Mouse (Mus musculus) neural tube, embryonic 12.5 days (tissue): ENCODE data around the gene Gm20388. TPM values are rescaled to one million over a fixed set of nuclear protein-coding genes. Genes with fewer than 3 reads are reported as not detected.

Experiments used
- ATAC-seq: fragments of 200-750 bp; cut with Nextera tagmentation; 2 replicates; pipeline ENCODE4 v1.8.0; 2017; ENCODE audit warnings: low read depth, mild to moderate bottlenecking, moderate TSS enrichment, moderate library complexity; ENCODE audit not compliant: low FRiP score
- H3K27ac ChIP-seq: fragments of 300-500 bp; sonication (generic); 2 replicates; pipeline ENCODE4 v1.5.1; 2016
- H3K27me3 ChIP-seq: fragments of 300-500 bp; sonication (generic); replicated peaks from 2 replicates; pipeline ENCODE4 v1.6.1; 2016; ENCODE audit warnings: mild to moderate bottlenecking
- H3K36me3 ChIP-seq: fragments of 300-500 bp; sonication (generic); 2 replicates; pipeline ENCODE4 v1.6.1; 2016; ENCODE audit warnings: mild to moderate bottlenecking
- H3K4me1 ChIP-seq: fragments of 300-500 bp; sonication (generic); 2 replicates; pipeline ENCODE4 v1.6.1; 2016
- H3K4me2 ChIP-seq: fragments of 300-500 bp; sonication (generic); replicated peaks from 2 replicates; pipeline ENCODE4 v1.6.1; 2016; ENCODE audit warnings: mild to moderate bottlenecking
- H3K4me3 ChIP-seq: fragments of 300-500 bp; sonication (generic); 2 replicates; pipeline ENCODE4 v1.5.1; 2016
- H3K9ac ChIP-seq: fragments of 300-500 bp; sonication (generic); 2 replicates; pipeline ENCODE4 v1.6.1; 2016; ENCODE audit warnings: mild to moderate bottlenecking
- H3K9me3 ChIP-seq: fragments of 300-500 bp; sonication (generic); 2 replicates; pipeline ENCODE4 v1.6.1; 2016; ENCODE audit warnings: mild to moderate bottlenecking
- WGBS: fragments of 180-500 bp; shearing (Covaris S2); methylation state at CpG from one replicate; pipeline ENCODE4 v1.1.7; 2016; 5-methylcytosine and 5-hydroxymethylcytosine counted together
- polyA plus RNA-seq: library from polyadenylated mRNA; unstranded; fragments of >200 nt; fragmentation: Nextera tagmentation; extraction: Ambion mirVana; gene quantifications from 2 replicates; pipeline ENCODE4 v1.2.1, GENCODE M21; 2016

Gm20388 gene
- polyA plus RNA-seq, 1 experiment from 2014 or later: not detected

DNA sequence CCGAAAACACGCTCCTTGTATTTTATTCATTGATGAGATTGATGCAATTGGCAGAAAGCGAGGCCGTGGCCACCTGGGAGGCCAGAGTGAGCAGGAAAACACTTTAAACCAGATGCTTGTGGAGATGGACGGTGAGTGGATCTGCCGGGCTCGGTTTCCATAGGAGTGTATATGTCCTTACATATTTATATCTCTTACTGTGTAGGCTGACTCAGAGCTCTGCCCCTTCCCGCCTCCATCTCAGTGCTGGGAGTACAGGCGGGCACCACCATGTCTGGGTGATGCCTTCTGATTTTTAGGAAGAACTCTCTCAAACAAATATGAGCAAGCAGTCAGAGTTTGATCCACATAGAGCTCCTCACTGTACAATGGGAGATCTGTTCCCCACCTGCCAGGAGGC, 3582.3 kb downstream of the Gm20388 start:
- H3K27ac ChIP-seq: no peak overlapping the region
- no peak for ATAC-seq
- WGBS: 94% methylated on average over 9 of the region's 9 CpGs

DNA sequence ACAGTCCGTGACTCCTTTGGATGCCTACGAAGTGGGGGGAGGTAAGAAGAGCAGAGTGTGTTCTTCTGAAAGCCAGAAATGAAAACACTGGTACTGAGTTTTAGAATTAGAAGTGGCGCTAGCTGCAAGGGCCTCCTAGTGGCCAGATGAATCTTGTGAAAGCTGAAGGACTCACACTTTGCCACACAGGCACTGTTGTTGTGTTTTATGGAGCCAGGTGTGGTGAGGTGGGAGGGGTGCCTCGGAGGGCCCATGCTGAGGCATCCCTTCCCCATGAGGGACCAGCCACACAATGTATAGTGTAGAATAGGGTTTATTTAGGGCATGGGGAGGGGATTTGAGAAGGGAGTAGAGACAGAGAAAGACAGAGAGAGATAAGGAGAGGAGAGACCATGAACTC, 3587.1 kb downstream of the Gm20388 start:
- H3K9me3 ChIP-seq: no peaks in the 10 kb centered on the region
- 86% methylated on average over 4 of the region's 4 CpGs for WGBS
- H3K27ac ChIP-seq: no peak overlapping the region
- peaks cover 95% of the 10 kb centered on the region for H3K36me3 ChIP-seq
- H3K4me2 ChIP-seq: no peak overlapping the region
- no peak for ATAC-seq
- no peaks in the 10 kb centered on the region for H3K27me3 ChIP-seq
- H3K9ac ChIP-seq: no peak overlapping the region
- H3K4me1 ChIP-seq: no peaks in the 10 kb centered on the region
- H3K4me3 ChIP-seq: no peak overlapping the region

More for the DNA sequence above, 3582.3 kb downstream of the Gm20388 start:
- Histone ChIP-seq H3K9me3 (no peaks in the 10 kb centered on the region), H3K36me3 (peaks cover 94% of the 10 kb centered on the region), H3K4me1 (no peaks in the 10 kb centered on the region), H3K9ac (no peak overlapping the region), H3K4me2 (no peak overlapping the region), H3K27me3 (no peaks in the 10 kb centered on the region), H3K4me3 (no peak overlapping the region)

DNA sequence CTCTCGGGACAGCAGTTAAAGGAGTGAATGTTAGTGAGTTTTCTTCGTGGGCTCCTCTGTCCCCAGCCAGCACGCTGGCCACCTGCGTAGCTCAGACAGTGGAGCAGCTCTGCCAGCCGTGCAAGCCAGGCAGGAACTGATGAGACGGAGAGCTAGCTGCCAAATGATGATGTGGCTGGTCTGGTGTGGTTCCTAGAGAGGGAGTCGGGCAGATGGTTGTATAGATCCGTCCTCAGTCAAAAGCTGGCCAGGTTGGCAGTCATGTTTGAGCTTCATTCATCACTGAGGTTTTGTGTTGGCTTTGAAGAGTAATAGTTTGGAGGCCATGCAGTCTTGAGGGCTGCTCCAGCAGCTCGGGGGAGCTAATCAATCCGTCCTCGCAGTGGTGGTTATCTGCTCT, 3588.3 kb downstream of the Gm20388 start:
- Histone ChIP-seq H3K9ac (no peak overlapping the region), H3K4me2 (no peak overlapping the region), H3K4me1 (no peaks in the 10 kb centered on the region), H3K27ac (no peak overlapping the region), H3K36me3 (peaks cover 95% of the 10 kb centered on the region), H3K4me3 (no peak overlapping the region), H3K9me3 (peaks cover 4% of the 10 kb centered on the region; the same call in 1 of the 2 replicates), H3K27me3 (no peaks in the 10 kb centered on the region)
- ATAC-seq: no peak
- 91% methylated on average over 11 of the region's 11 CpGs for WGBS

DNA sequence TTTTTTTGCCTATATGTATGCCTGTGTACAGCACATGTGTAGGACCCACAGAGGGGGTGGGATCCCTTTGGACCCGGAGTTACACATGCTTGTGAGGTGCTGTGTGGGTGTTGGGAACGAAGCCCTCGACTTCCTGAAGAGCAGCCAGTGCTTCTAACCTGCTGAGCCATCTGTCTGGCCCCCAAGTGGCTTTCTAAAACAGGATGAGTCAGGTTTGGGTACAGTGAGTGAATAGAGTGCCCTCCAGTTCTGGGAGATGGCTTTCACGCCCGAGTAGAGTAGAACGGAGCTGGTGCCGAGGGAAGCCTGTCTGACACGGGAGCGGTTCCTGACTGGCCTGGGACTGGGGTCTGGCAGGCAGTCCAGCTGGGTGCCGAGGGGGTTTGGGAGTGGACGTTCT, 3588.9 kb downstream of the Gm20388 start:
- H3K27ac ChIP-seq: no peak overlapping the region
- H3K4me3 ChIP-seq: no peak overlapping the region
- H3K4me1 ChIP-seq: no peaks in the 10 kb centered on the region
- H3K9me3 ChIP-seq: peaks cover 4% of the 10 kb centered on the region; the same call in 1 of the 2 replicates
- no peaks in the 10 kb centered on the region for H3K27me3 ChIP-seq
- H3K9ac ChIP-seq: no peak overlapping the region
- 94% methylated on average over 11 of the region's 11 CpGs for WGBS
- no peak overlapping the region for H3K4me2 ChIP-seq
- H3K36me3 ChIP-seq: peaks cover 95% of the 10 kb centered on the region
- ATAC-seq: no peak

DNA sequence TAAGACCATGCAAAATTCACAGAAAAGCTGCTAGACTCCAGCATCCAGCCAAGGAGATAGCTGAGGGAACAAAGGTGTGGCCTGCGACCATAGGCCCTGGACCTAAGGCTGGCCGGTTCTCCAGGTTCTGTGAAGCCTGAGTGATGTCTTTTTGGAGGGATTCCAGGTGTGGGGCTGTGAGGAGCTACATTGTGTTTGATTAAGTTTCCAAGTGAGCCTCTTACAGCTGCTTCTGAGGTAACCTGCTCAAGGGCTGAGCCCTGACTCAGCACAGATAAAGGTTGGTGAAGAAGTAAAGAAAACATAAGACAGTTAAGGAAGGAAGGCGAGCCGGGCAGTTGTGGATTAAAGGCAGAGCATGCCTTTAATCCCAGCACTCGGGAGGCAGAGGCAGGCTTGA, 3591.6 kb downstream of the Gm20388 start:
- Histone ChIP-seq H3K9me3 (peaks cover 4% of the 10 kb centered on the region; the same call in 1 of the 2 replicates), H3K4me3 (no peak overlapping the region), H3K36me3 (peaks cover 94% of the 10 kb centered on the region), H3K27ac (no peak overlapping the region), H3K4me2 (no peak overlapping the region), H3K9ac (no peak overlapping the region), H3K4me1 (no peaks in the 10 kb centered on the region), H3K27me3 (no peaks in the 10 kb centered on the region)
- 96% methylated on average over 5 of the region's 5 CpGs for WGBS
- no peak for ATAC-seq

DNA sequence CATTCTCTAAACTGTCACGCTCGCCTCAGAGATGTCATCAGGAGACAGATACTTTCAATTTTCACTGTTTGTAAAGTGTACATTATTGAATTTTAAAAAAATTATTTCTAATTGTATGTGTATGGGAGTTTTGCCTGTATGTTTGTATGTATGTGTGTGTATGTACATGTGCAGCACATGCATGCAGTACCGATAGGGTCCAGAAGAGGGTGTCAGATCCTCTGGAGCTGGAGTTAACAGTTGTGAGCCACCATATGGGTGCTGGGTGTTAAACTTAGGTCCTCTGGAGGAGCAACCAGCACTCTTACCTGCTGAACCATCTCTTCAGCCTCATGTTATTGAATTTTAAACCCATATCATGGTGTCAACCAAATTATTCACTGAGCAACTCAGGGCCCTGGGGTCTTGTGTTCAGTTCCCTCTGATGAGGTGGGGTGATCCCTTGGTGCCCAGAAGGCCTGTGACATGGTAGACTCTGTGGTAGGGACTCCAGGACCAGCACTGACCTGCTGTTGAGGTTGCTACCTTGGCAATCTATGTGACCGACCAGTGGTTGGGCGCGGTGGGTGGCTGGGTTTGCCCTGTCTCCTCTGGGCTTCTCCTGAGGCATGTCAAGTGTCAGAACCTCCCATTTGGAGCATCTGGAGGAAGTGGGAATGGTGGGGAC, 3593.3 kb downstream of the Gm20388 start:
- Histone ChIP-seq H3K36me3 (peaks cover 98% of the 10 kb centered on the region), H3K27ac (no peak overlapping the region), H3K9me3 (peaks cover 4% of the 10 kb centered on the region; the same call in 1 of the 2 replicates), H3K27me3 (no peaks in the 10 kb centered on the region), H3K9ac (no peak overlapping the region), H3K4me1 (no peaks in the 10 kb centered on the region), H3K4me3 (no peak overlapping the region), H3K4me2 (no peak overlapping the region)
- over 99% methylated on average over 6 of the region's 6 CpGs for WGBS
- ATAC-seq: no peak

DNA sequence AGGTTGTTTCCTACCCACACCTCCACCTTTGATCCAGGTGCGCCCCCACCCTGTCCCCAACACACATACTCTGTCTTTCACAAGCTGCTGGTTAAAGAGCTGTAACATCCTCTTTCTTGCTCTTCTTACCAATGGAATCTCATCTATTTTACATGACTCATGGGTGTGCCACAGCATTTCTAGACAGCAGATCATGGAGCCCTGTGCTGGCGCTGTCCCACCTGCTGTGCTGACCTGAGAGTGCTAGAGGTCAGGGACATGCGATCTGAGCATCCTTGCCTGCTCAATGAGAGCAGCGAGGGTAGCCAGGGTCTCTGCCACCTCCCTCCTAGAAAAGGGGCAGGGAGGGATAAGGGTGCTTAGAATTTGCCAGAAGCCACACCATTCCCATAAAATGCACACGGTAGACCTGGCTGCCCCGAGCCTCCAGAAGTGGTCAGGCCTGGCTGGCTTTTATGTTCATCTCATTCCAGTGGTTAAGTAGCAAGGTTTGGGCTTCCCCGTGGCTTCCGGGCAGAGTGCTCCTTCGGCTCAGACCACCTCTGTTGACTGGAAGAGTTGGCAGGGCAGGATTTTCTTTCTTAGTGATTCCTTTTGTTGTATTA, 3594.1 kb downstream of the Gm20388 start:
- WGBS: 91% methylated on average over 9 of the region's 9 CpGs
- peaks cover 98% of the 10 kb centered on the region for H3K36me3 ChIP-seq

DNA sequence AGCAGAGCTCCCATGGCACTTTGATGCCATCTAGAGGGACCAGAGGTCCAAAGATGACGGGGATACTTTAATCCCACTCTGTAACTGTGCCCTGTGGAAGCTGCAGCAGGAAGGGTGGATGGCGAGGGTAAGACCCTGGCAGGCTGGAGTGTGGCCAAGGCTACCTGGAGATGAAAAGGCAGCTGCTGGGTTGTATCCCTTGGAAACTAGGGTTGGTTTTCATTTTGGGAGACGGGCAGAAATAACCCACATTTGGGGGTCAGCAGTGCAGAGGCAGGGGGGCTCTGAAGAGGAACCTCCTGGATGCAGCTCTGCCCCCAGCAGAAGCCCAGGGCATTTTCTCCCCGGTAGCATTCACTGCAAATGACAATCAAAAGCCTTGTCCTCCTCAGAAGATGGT, 3594.6 kb downstream of the Gm20388 start:
- WGBS: 87% methylated on average over 4 of the region's 4 CpGs
- Histone ChIP-seq H3K9ac (no peak overlapping the region), H3K4me1 (no peaks in the 10 kb centered on the region), H3K4me3 (no peak overlapping the region), H3K9me3 (peaks cover 4% of the 10 kb centered on the region; the same call in 1 of the 2 replicates), H3K27ac (no peak overlapping the region), H3K27me3 (no peaks in the 10 kb centered on the region), H3K4me2 (no peak overlapping the region), H3K36me3 (peaks cover 95% of the 10 kb centered on the region)
- no peak for ATAC-seq

More for the DNA sequence above, 3594.1 kb downstream of the Gm20388 start:
- Histone ChIP-seq H3K4me2 (no peak overlapping the region), H3K9me3 (peaks cover 4% of the 10 kb centered on the region; the same call in 1 of the 2 replicates), H3K4me3 (no peak overlapping the region), H3K4me1 (no peaks in the 10 kb centered on the region), H3K27ac (no peak overlapping the region), H3K27me3 (no peaks in the 10 kb centered on the region), H3K9ac (no peak overlapping the region)
- ATAC-seq: no peak

DNA sequence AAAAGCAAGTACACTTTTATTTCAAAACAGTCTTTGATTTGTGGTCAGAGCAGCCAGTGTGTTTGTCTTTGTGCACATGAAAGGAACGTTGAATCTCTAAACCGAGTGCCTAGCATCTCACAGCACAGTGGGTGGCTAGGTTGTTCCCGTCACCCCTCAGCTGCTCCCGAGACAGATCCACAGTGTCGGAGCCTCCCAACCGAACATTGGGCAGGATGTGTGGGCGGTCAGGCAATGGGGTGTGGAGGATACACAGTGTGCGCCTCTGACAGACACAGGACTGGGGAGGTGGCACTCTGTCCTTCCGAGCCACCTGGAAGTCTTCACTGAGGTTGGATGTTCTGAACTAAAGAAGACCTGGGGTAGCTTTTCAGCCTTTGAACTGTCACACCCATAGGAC, 3595.1 kb downstream of the Gm20388 start:
- H3K27ac ChIP-seq: no peak overlapping the region
- 86% methylated on average over 9 of the region's 9 CpGs for whole genome bisulfite sequencing
- H3K9me3 ChIP-seq: peaks cover 4% of the 10 kb centered on the region; the same call in 1 of the 2 replicates
- no peaks in the 10 kb centered on the region for H3K27me3 ChIP-seq
- no peaks in the 10 kb centered on the region for H3K4me1 ChIP-seq
- no peak overlapping the region for H3K4me3 ChIP-seq
- no peak for ATAC-seq
- H3K4me2 ChIP-seq: no peak overlapping the region
- H3K9ac ChIP-seq: no peak overlapping the region
- peaks cover 92% of the 10 kb centered on the region for H3K36me3 ChIP-seq

DNA sequence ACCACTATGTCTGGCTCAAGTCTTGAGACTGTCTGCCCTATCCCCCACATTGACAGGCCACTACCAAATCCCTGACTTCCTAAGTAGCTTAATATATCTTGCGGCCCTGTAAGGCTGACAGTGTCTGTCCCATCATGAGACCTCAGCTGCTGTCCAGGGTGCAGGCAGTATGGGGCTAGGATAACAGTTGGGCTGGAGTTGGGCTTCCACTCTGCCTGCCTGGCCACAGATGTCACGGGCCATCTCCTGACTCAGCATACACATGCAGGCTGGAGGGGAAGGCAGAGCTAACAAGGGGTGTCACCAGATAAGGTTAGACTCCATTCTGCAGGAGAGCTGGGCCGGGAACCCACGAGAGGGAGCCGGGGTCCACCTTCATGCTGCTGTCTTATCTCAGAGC, 3596.5 kb downstream of the Gm20388 start:
- H3K36me3 ChIP-seq: peaks cover 78% of the 10 kb centered on the region
- no peak overlapping the region for H3K4me3 ChIP-seq
- H3K9ac ChIP-seq: no peak overlapping the region
- WGBS: 92% methylated on average over 5 of the region's 5 CpGs
- no peak for ATAC-seq
- peaks cover 4% of the 10 kb centered on the region; the same call in 1 of the 2 replicates for H3K9me3 ChIP-seq
- H3K4me1 ChIP-seq: no peaks in the 10 kb centered on the region
- no peak overlapping the region for H3K27ac ChIP-seq
- H3K4me2 ChIP-seq: no peak overlapping the region
- H3K27me3 ChIP-seq: no peaks in the 10 kb centered on the region

DNA sequence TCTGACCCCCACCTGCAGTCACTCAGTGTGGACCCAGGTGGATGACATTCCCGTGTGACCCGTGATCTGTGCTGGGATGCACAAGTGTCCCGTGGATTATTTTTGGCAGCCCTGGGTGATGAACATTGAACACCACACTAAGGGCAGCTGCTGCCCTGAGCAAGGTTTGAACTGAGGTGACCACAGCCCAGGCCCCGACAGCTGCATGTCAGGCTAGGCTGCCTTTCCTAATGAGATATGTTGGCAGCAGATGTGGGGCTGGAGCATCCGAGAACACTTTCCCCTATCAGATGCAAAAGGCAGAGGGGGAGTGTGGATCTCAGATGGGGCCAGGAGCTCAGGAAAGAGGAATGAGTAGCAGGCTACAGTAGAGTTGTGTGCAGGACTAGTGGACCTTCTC, 3600.2 kb downstream of the Gm20388 start:
- no peak overlapping the region for H3K9ac ChIP-seq
- H3K36me3 ChIP-seq: peaks cover 42% of the 10 kb centered on the region
- 86% methylated on average over 5 of the region's 5 CpGs for WGBS
- H3K27ac ChIP-seq: no peak overlapping the region
- no peak overlapping the region for H3K4me2 ChIP-seq
- no peaks in the 10 kb centered on the region for H3K9me3 ChIP-seq
- H3K4me3 ChIP-seq: no peak overlapping the region
- H3K4me1 ChIP-seq: peaks cover 25% of the 10 kb centered on the region; the same call in 1 of the 2 replicates
- 0 out of 2 replicates have a peak, but pooled peaks cover 6% of the 10 kb centered on the region for H3K27me3 ChIP-seq
- ATAC-seq: no peak

DNA sequence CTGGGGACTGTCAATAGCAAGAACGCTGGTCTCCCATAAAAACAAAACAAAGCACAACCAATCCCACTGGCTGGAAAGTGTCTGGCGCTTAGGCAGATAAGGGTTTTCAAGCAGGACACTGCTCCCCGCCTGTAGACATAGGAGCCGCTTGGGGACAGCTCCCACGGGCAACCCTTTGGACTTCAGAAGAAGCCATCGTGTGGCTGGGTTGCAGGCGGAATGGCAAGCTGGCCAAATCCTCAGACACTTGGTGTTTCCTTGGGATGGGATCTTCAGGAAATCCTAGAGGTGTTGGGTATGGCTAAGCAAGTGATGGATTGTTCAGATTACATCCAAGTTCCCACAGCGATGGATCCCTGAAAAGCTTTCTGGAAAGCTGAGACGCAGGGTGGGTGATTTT, 3603.5 kb downstream of the Gm20388 start:
- no peak for ATAC-seq
- Histone ChIP-seq H3K36me3 (peaks cover 9% of the 10 kb centered on the region), H3K27me3 (0 out of 2 replicates have a peak, but pooled peaks cover 6% of the 10 kb centered on the region), H3K27ac (peak overlapping the region; percentile 87; the same call in 1 of the 2 replicates), H3K4me2 (peak overlapping the region; percentile 80), H3K9me3 (no peaks in the 10 kb centered on the region), H3K4me1 (peaks cover 32% of the 10 kb centered on the region), H3K9ac (peak overlapping the region; percentile 89), H3K4me3 (peak overlapping the region; percentile 72)
- 3% methylated on average over 9 of the region's 9 CpGs for WGBS
